Mouse (Mus musculus): ENCODE results near the gene Hadha. TPM values are rescaled to one million over a fixed set of nuclear protein-coding genes. Genes with fewer than 3 reads are reported as not detected.

Hadha gene
- polyA plus RNA-seq, 1 experiment from 2014 or later, result 120 TPM

GRCm38 (mm10) chr5:30187687-30188485, 32.9 kb upstream of the Hadha start:
- no peak overlapping the region for H3K9ac ChIP-seq (ENCODE audit: low read depth, low read length)
- H3K36me3 ChIP-seq (ENCODE audit: control insufficient read depth, insufficient read depth, low read length), result peaks cover 45% of the 10 kb centered on the region
- WGBS, result 93% methylated on average over 12 of the region's 12 CpGs
- H3K4me1 ChIP-seq (ENCODE audit: control insufficient read depth, insufficient read depth, low read length), result no peaks in the 10 kb centered on the region
- H3K4me3 ChIP-seq (ENCODE audit: low read depth, low read length), result no peak overlapping the region
- no peak overlapping the region for H3K4me2 ChIP-seq (ENCODE audit: low read depth, low read length)
- no peak for ATAC-seq (ENCODE audit: low read depth)
- no peaks in the 10 kb centered on the region for H3K9me3 ChIP-seq (ENCODE audit: control insufficient read depth, low read length)
- no peak for DNase-seq (ENCODE audit: low spot score)
- no peak overlapping the region for H3K27ac ChIP-seq (replicated peaks; ENCODE audit: low read depth, low read length)
- no peaks in the 10 kb centered on the region for H3K27me3 ChIP-seq (replicated peaks; ENCODE audit: control insufficient read depth, insufficient read depth, low read length)

- ATAC-seq (ENCODE audit: low read depth) (no peak), DNase-seq (ENCODE audit: low spot score) (no peak)
- Histone ChIP-seq H3K27ac (replicated peaks; ENCODE audit: low read depth, low read length) (no peak overlapping the region), H3K36me3 (ENCODE audit: control insufficient read depth, insufficient read depth, low read length) (peaks cover 86% of the 10 kb centered on the region), H3K9ac (ENCODE audit: low read depth, low read length) (no peak overlapping the region), H3K4me2 (ENCODE audit: low read depth, low read length) (no peak overlapping the region), H3K9me3 (ENCODE audit: control insufficient read depth, low read length) (no peaks in the 10 kb centered on the region), H3K27me3 (replicated peaks; ENCODE audit: control insufficient read depth, insufficient read depth, low read length) (no peaks in the 10 kb centered on the region), H3K4me3 (ENCODE audit: low read depth, low read length) (no peak overlapping the region), H3K4me1 (ENCODE audit: control insufficient read depth, insufficient read depth, low read length) (peaks cover 8% of the 10 kb centered on the region)
- WGBS, result 40% methylated on average over 4 of the region's 4 CpGs
These were observed 20.8 kb upstream of the Hadha start for GRCm38 (mm10) chr5:30175811-30176210.

- H3K27ac ChIP-seq (replicated peaks; ENCODE audit: low read depth, low read length), result 0 out of 2 replicates have a peak overlapping the region, but pooled peaks have one; percentile 15
- WGBS, result 43% methylated on average over 20 of the region's 20 CpGs
These were observed 18.1 kb upstream of the Hadha start for GRCm38 (mm10) chr5:30172931-30173692.

GRCm38 (mm10) chr5:30172115-30172514, 17.2 kb upstream of the Hadha start:
- Histone ChIP-seq H3K4me2 (ENCODE audit: low read depth, low read length) (no peak overlapping the region), H3K36me3 (ENCODE audit: control insufficient read depth, insufficient read depth, low read length) (peaks cover 84% of the 10 kb centered on the region), H3K9ac (ENCODE audit: low read depth, low read length) (no peak overlapping the region), H3K9me3 (ENCODE audit: control insufficient read depth, low read length) (no peaks in the 10 kb centered on the region), H3K27me3 (replicated peaks; ENCODE audit: control insufficient read depth, insufficient read depth, low read length) (no peaks in the 10 kb centered on the region), H3K27ac (replicated peaks; ENCODE audit: low read depth, low read length) (no peak overlapping the region), H3K4me3 (ENCODE audit: low read depth, low read length) (no peak overlapping the region), H3K4me1 (ENCODE audit: control insufficient read depth, insufficient read depth, low read length) (peaks cover 8% of the 10 kb centered on the region)
- ATAC-seq (ENCODE audit: low read depth) (0 out of 2 replicates have a peak, but pooled peaks have one; percentile 50), DNase-seq (ENCODE audit: low spot score) (peak; percentile 42)

More at GRCm38 (mm10) chr5:30172931-30173692, 18.1 kb upstream of the Hadha start:
- DNase-seq (ENCODE audit: low spot score) (peak; percentile 77), ATAC-seq (ENCODE audit: low read depth) (peak; percentile 83; the same call in 1 of the 2 replicates)
- no peak overlapping the region for H3K4me3 ChIP-seq (ENCODE audit: low read depth, low read length)
- H3K9ac ChIP-seq (ENCODE audit: low read depth, low read length), result no peak overlapping the region
- peaks cover 8% of the 10 kb centered on the region for H3K4me1 ChIP-seq (ENCODE audit: control insufficient read depth, insufficient read depth, low read length)
- H3K9me3 ChIP-seq (ENCODE audit: control insufficient read depth, low read length), result no peaks in the 10 kb centered on the region
- H3K36me3 ChIP-seq (ENCODE audit: control insufficient read depth, insufficient read depth, low read length), result peaks cover 87% of the 10 kb centered on the region
- H3K4me2 ChIP-seq (ENCODE audit: low read depth, low read length), result no peak overlapping the region
- no peaks in the 10 kb centered on the region for H3K27me3 ChIP-seq (replicated peaks; ENCODE audit: control insufficient read depth, insufficient read depth, low read length)

- DNase-seq (ENCODE audit: low spot score), result peak; percentile 4
- ATAC-seq (ENCODE audit: low read depth), result no peak
- H3K9me3 ChIP-seq (ENCODE audit: control insufficient read depth, low read length), result no peaks in the 10 kb centered on the region
- 77% methylated on average over 5 of the region's 5 CpGs for WGBS
- peaks cover 77% of the 10 kb centered on the region for H3K36me3 ChIP-seq (ENCODE audit: control insufficient read depth, insufficient read depth, low read length)
- H3K4me3 ChIP-seq (ENCODE audit: low read depth, low read length), result no peak overlapping the region
- no peak overlapping the region for H3K4me2 ChIP-seq (ENCODE audit: low read depth, low read length)
- no peak overlapping the region for H3K27ac ChIP-seq (replicated peaks; ENCODE audit: low read depth, low read length)
- H3K27me3 ChIP-seq (replicated peaks; ENCODE audit: control insufficient read depth, insufficient read depth, low read length), result no peaks in the 10 kb centered on the region
- peaks cover 8% of the 10 kb centered on the region for H3K4me1 ChIP-seq (ENCODE audit: control insufficient read depth, insufficient read depth, low read length)
- H3K9ac ChIP-seq (ENCODE audit: low read depth, low read length), result no peak overlapping the region
These were observed 15.5 kb upstream of the Hadha start for GRCm38 (mm10) chr5:30170303-30170940.

GRCm38 (mm10) chr5:30165234-30165946, 10.4 kb upstream of the Hadha start:
- Histone ChIP-seq H3K27me3 (replicated peaks; ENCODE audit: control insufficient read depth, insufficient read depth, low read length) (no peaks in the 10 kb centered on the region), H3K36me3 (ENCODE audit: control insufficient read depth, insufficient read depth, low read length) (peaks cover 41% of the 10 kb centered on the region), H3K4me3 (ENCODE audit: low read depth, low read length) (no peak overlapping the region), H3K4me2 (ENCODE audit: low read depth, low read length) (no peak overlapping the region), H3K4me1 (ENCODE audit: control insufficient read depth, insufficient read depth, low read length) (no peaks in the 10 kb centered on the region), H3K27ac (replicated peaks; ENCODE audit: low read depth, low read length) (no peak overlapping the region), H3K9me3 (ENCODE audit: control insufficient read depth, low read length) (no peaks in the 10 kb centered on the region), H3K9ac (ENCODE audit: low read depth, low read length) (no peak overlapping the region)
- WGBS, result 90% methylated on average over 5 of the region's 5 CpGs
- ATAC-seq (ENCODE audit: low read depth), result no peak
- DNase-seq (ENCODE audit: low spot score), result no peak

- no peak overlapping the region for H3K27ac ChIP-seq (replicated peaks; ENCODE audit: low read depth, low read length)
- DNase-seq (ENCODE audit: low spot score), result no peak
- 85% methylated on average over 6 of the region's 6 CpGs for WGBS
- H3K4me3 ChIP-seq (ENCODE audit: low read depth, low read length), result no peak overlapping the region
- peaks cover 15% of the 10 kb centered on the region for H3K36me3 ChIP-seq (ENCODE audit: control insufficient read depth, insufficient read depth, low read length)
- no peaks in the 10 kb centered on the region for H3K9me3 ChIP-seq (ENCODE audit: control insufficient read depth, low read length)
- no peaks in the 10 kb centered on the region for H3K4me1 ChIP-seq (ENCODE audit: control insufficient read depth, insufficient read depth, low read length)
- H3K4me2 ChIP-seq (ENCODE audit: low read depth, low read length), result no peak overlapping the region
- no peak for ATAC-seq (ENCODE audit: low read depth)
- H3K27me3 ChIP-seq (replicated peaks; ENCODE audit: control insufficient read depth, insufficient read depth, low read length), result no peaks in the 10 kb centered on the region
- no peak overlapping the region for H3K9ac ChIP-seq (ENCODE audit: low read depth, low read length)
These were observed 7.4 kb upstream of the Hadha start for GRCm38 (mm10) chr5:30162339-30162738.

- DNase-seq (ENCODE audit: low spot score), result no peak
- H3K9me3 ChIP-seq (ENCODE audit: control insufficient read depth, low read length), result no peaks in the 10 kb centered on the region
- 87% methylated on average over 1 of the region's 1 CpGs for whole genome bisulfite sequencing
- no peak overlapping the region for H3K9ac ChIP-seq (ENCODE audit: low read depth, low read length)
- no peaks in the 10 kb centered on the region for H3K4me1 ChIP-seq (ENCODE audit: control insufficient read depth, insufficient read depth, low read length)
- no peak for ATAC-seq (ENCODE audit: low read depth)
- no peak overlapping the region for H3K4me2 ChIP-seq (ENCODE audit: low read depth, low read length)
- H3K4me3 ChIP-seq (ENCODE audit: low read depth, low read length), result no peak overlapping the region
- H3K27ac ChIP-seq (replicated peaks; ENCODE audit: low read depth, low read length), result no peak overlapping the region
- H3K36me3 ChIP-seq (ENCODE audit: control insufficient read depth, insufficient read depth, low read length), result peaks cover 14% of the 10 kb centered on the region
- no peaks in the 10 kb centered on the region for H3K27me3 ChIP-seq (replicated peaks; ENCODE audit: control insufficient read depth, insufficient read depth, low read length)
These were observed 6.9 kb upstream of the Hadha start for GRCm38 (mm10) chr5:30161836-30162235.
